Mouse (Mus musculus): ENCODE measurements around the gene Klhl29.

Klhl29 gene

GRCm38 (mm10) chr12:5219913-5220575 lies 155.4 kb downstream of the Klhl29 start:
- no peak for DNase-seq (ENCODE audit: low read depth)

DNA sequence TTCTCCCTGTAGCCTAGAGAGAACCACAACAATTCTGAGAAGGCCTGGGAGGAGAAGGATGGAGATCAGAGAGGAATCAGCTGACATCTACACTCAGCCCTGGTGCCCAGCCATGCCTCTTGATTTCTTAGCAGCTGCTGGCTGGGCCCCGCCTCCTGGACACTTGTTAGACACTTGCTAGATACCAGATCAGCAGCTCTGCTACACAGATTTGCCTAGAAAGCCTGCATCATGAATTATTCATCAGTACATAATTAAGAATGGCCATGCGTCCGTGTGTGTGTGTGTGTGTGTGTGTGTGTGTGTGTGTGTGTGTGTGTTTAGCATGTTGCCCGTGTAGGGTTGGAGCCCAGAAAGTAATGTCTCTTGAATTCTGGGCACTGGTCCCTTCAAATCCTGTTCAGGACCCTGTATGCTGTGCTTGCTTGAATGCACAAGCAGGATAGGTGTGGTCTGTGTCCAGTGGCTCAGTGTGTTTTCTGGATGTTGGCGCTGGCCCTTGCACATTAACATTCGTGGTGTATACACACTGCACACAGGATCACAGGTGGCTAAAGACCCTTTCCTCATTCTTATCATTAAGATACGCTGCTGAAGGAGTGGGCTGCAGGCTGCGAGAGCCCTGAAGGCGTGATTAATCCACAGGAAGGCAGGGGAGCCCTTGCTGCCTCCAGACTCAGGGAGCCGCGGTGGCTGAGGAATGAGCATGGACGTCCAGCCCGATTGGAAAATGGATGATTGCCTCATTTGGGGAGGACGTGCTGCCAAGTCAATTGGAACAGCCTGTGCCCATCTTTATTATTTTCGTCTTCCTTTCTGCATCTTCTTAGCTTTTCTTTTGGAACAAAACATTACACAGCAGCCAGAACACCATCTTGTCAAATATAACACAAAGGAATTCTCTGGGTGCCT lies 159.4 kb downstream of the Klhl29 start:
- no peak for DNase-seq (ENCODE audit: low read depth)

DNA sequence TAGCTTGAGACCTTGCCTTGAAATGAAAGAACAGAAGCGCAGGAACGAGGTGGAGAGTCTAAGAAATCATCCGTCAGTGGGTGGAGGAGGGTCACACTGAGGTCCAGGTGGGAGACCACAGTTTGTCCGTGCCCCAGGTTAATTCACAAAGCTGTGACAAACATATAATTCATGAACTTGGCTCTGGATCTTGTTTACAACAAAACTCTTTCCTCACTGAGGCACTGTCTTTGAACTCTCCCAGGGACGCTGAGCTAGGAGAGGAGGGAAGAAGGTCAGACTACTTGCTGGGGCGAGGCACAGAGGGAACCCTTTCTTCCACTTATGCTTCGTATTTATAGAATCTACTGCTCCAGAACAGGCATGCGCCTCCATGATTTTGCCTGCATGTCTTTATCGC lies 161.2 kb downstream of the Klhl29 start:
- no peak for DNase-seq (ENCODE audit: low read depth)

GRCm38 (mm10) chr12:5213339-5214104 lies 162.0 kb downstream of the Klhl29 start:
- no peak for DNase-seq (ENCODE audit: low read depth)

GRCm38 (mm10) chr12:5211884-5212283 lies 163.6 kb downstream of the Klhl29 start:
- no peak for DNase-seq (ENCODE audit: low read depth)

DNA sequence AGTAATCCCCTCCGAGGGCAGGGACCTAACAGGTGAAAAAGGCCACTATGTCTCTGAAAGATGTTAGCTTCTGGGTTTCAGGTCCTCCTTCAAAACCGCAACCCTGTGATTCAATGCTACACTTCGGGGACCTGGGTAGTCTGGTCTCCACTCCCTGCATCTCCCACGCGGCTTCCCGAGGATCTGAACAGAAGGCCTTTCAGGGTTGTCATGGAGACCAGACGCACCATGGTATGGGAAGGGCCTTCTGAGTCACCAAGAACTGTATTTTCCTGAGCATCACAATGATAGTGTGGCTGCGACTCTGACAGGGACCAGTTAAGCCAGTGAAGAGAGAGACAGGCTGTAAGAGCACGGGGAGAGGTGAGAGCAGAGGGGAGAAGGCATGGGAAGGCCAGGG lies 164.7 kb downstream of the Klhl29 start:
- DNase-seq (ENCODE audit: low read depth), result no peak

DNA sequence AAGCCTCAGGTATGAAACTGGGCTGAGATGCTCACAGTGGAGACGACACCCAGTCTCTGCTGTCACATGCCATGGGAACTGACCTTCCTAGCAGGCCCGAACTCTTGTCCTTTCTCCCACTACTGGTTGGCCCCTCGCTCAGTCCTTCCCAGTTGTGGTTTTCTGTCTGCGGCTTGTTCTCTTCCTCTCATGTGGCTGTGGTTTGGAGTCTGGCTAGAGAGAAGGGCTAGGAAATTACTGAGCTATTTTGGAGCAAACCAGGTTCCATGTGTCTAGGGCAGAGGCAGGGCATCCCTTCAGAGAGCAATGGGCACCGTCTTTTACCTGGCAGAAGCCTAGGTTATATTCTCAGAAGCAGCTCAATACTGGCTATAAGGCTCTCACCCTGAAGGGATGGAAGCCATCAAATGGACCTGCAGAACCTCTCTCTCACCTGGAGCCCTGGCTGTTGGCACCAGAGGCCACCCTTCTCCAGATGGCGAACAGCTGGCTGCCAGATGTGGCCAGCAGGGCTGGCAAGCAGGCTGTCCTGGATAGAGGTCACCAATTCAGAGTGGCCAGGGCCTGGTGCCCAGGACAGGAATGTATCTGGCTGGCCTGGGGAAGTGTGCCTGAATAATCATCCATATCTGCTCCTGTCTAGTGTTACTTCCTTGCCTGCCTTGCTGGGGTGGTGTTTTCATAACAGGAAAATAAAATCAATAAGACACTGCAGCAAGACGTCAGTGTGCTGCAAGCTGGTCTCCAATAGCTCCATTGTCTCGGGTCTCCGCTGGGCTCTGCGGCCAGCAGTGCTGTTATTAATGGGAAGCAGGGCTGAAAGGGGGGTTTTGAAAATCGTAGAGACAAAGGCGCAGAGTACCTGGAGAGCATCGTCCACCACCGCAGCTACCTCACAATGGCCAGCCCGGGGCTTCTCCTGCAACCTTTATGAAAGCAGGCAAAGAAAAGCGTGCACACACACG lies 167.3 kb downstream of the Klhl29 start:
- DNase-seq (ENCODE audit: low read depth), result no peak

- no peak for DNase-seq (ENCODE audit: low read depth)
Observed at GRCm38 (mm10) chr12:5207172-5207571, 168.3 kb downstream of the Klhl29 start.

GRCm38 (mm10) chr12:5204071-5204840 lies 171.2 kb downstream of the Klhl29 start:
- no peak for DNase-seq (ENCODE audit: low read depth)

GRCm38 (mm10) chr12:5203385-5203784 lies 172.1 kb downstream of the Klhl29 start:
- DNase-seq (ENCODE audit: low read depth), result no peak

DNA sequence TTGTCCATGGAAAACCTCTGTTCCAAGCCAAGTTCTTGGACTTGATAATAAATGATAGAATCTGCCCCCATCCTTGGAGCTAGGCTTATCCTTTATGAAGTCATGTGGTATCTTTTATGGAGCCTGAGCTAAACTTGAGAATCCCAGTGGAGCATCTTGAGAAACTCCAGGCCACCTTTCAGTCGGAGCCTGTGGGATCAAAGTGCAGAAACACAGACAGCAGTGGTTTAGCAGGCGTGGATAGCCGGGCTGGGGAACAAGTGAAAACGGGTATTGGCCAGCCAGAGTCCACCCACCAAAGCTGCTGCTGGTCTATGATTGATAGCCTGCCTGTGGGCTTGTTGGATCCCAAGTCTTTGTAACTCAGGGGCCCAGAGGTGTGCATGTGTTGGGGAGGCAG lies 177.2 kb downstream of the Klhl29 start:
- no peak for DNase-seq (ENCODE audit: low read depth)

DNA sequence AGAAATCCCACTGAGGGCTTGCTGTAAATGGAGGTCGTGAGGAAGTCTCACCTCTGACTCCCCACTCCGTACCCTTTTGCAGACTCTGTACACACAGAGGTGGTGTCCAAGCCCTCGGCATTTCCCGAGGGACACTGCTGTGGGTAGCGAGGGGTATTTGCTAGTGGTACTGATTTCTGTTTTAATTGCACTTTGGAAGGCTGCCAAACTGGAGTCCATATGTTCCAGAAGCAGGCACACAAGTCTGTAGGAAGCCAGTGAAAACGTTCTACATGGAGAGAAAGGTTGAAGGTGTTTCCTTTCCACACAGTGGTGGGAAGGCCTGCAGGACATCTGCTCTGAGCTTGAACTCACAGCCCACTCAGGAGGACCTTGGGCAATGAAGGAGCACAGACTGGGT lies 181.3 kb downstream of the Klhl29 start:
- no peak for DNase-seq (ENCODE audit: low read depth)

DNA sequence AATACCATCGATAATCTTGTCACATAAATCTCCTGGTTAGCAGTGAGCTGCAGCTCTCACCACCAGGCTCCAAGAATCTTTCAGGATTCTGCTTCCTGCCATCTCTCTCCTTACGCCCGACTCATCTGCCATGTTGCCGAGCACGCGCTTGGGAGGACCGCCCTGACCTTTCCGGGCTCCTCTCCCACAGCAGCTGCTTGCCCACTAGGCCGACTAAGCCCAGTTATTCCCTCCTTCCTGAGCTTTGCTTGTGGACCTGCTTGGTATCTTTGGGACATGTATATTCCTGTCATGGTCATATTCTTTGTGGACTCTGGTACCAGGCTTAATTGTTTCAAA lies 183.1 kb downstream of the Klhl29 start:
- no peak for DNase-seq (ENCODE audit: low read depth)

DNA sequence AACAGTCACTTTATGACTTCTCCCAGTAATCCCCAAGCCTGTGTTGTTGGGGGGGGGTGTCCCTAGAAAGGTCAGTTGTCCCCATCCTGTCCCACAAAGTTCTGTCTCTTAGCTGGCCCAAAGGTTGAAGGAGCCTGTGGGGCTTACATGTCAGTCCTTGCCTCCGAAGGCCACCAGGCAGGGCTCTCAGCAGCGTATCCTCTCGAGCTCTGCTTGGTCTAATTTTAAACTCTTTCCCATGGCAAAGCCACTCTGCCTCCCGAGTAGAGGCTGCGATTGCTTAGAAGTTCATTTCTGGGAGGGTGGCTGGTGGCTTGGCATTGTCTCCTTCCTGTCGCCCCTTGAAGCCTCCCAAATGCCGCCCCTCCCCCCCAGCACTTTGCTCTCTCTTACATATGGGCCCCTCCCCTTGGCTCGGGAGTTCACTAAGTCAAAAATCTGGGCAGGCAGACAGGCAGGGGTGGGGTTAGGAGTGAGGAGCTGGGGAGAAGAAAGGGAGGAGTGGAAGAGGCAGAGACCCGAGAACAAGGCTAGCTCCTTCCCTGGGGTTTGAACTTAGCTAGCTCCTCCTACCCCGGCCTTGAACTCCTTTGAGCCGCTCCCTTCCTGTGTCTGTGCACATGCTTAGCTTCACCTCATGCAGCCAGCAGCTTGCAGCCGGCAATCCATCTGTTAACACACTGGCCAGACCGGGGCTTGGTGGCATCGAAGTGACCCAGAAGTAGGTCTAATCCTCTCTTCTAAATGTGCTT lies 183.7 kb downstream of the Klhl29 start:
- DNase-seq (ENCODE audit: low read depth), result peak; percentile 14

- DNase-seq (ENCODE audit: low read depth), result no peak
Observed at GRCm38 (mm10) chr12:5191206-5191605, 184.3 kb downstream of the Klhl29 start.

DNA sequence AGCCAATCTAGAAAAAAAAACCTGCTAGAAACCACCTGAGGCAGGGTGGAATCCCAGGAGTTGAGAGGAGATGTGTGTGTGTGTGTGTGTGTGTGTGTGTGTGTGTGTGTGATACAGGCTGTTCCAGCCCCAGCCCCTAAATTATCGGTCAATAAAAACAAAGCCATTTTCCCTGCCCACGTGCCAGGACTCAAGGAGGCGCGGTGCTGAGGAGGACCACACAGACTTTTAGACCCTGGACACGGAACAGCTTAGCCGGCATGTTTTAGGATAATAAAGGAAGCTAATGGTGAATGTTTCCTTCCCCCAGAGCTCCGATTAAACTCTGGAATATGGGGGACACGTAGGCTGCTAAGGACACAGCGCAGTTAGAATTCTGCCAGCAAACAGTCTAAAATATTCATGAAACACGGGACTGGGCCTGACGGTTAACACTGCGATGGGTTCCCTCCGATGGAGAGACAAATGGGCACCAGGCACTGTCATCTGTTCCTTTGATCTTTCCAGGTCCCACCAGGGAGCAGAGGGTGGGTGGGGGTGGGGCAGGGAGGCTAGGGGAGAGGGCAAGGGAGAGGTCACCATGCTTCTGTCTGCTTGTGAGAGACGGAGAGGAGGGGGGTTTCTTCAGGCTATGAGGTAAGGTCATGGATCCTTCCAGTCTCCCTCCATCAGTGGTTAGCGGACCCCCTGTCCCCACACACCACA lies 185.9 kb downstream of the Klhl29 start:
- no peak for DNase-seq (ENCODE audit: low read depth)

DNA sequence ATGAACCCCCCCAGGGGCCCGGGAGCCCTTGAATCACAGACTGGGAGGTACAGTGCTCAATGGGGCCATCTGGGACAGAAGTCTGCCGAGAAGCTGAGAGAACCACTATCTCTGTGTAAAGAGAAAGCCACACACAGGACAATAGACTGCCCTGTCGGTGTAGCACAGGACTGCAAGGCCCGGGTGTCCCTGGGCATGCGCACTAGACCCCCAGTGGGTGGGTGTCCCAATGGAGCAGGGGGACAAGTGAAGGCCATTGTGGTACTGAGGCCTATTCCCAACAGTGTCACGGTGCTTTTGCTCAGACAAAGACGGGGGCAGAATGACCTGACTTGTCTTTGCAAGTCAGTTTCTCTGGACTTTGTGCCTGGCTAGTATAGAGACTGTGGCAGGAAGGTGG lies 186.6 kb downstream of the Klhl29 start:
- no peak for DNase-seq (ENCODE audit: low read depth)

GRCm38 (mm10) chr12:5187773-5188333 lies 187.6 kb downstream of the Klhl29 start:
- DNase-seq (ENCODE audit: low read depth), result no peak

DNA sequence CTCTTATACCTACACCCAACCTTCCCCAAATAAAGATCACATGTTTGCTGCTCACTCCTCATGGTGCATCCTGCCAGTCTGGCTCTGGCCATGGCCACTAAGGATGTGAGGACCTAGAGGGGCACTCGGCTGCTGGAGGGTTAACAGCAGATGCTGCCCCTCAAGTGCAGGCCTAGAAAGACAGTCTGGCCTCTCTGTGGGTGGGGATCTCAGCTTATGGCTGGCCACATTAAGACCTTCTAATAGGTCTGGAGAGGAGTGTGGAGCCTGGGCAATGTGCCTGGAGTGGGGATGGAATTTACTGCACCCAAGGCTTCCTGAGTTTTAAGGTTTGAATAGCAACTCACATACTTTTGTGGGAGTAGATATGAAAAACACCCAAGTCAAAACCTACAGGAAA lies 188.8 kb downstream of the Klhl29 start:
- no peak for DNase-seq (ENCODE audit: low read depth)
